Mouse (Mus musculus): ENCODE data around the gene Arhgef17.

DNA sequence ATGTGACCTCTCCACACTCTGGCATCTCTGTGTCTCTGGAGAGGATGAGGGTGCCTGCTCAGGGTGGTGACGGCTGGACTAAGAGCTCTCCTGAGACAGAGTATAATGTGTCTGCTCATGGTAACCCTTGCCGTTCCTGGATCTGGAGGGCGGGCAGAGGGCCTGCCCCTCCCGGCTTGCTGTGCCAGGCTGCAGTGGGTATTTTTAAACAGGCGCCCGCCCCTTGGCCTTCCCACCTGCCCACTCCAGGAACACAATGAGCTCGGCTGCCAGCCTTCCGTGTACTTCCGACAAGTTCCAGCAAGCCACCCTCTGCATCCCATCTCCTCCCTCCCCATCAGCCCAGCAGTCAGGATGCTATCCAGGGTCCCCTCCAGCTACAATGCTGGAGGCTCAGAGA is 20.1 kb downstream of the Arhgef17 start:
- TF ChIP-seq CTCF (IDR thresholded peaks at IDR 0.05; ENCODE audit: borderline replicate concordance, extremely low read depth, insufficient read depth, insufficient read length) (no peak), POLR2A (IDR thresholded peaks at IDR 0.05; ENCODE audit: borderline replicate concordance, extremely low read depth, insufficient read depth, insufficient read length, poor library complexity, severe bottlenecking) (no peak)

Data from brain, embryonic 14.5 days (tissue).